Mouse (Mus musculus) embryo, embryonic 11 days (tissue): ENCODE results near the gene Cry2.
"Not testable (repeated sequence)": the region's sequence is repeated elsewhere in the genome, so short reads cannot be mapped to it uniquely, and the experiment has no call there.

Experiments used
- DNase-seq: peaks from one replicate; pipeline ENCODE4 v3.0.0-alpha.2; 2015

Cry2 gene

DNA sequence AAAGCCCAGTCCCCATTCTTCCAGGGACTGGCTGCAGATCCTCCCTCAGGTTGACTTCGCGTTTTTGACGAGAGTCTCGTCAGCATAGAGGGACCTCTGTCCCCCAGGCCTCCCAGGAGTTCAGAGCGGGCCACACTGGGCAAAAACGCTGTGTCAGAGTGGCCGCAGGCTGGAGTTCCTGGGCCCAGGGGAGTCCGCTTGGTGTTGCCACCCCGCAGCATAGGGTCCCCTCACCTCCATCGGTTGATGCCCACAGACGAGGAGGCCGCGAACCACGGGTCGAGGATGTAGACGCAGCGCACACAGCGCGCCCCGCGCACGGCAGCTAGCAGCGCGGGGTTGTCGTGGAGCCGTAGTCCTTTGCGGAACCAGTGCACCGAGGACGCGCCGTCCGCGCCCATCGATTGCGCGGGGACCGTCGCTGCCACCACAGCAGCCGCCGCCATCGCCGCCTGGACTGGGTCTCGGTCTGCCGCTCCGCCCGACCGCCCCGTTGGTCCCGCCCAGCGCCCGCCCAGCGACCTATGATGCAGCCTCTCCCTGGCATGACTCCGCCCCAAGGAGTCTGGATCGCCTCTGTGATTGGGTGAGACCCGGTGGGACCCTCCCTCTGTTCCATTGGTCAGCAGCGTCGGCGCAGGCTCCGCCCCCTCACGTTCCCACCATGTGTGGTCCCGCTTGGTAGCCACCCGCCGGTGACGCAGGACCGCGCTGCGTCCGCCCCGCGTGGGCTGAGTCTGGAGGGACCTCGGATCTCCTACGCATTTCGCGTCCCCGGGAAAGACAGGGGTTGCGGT is at the start of gene Cry2:
Gene Cry2 (minus strand): TSS at position 466 of the 797 bp plus-strand sequence.
- peak; percentile 98 for DNase-seq

DNA sequence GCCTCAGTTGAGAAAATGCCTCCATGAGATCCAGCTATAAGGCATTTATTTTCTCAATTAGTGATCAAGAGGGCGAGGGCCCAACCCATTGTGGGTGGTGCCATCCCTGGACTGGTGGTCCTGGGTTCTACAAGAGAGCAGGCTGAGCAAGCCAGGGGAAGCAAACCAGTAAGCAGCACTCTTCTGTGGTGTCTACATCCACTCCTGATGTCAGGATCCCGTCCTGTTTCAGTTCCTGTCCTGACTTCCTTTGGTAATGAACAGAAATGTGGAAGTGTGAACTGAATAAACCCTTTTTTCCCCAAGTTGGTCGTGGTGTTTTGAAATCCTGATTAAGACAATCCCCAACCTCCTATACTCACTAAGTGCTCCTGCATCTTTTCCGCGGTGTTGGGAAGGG is 49.7 kb upstream of the Cry2 start:
- no peak for DNase-seq

DNA sequence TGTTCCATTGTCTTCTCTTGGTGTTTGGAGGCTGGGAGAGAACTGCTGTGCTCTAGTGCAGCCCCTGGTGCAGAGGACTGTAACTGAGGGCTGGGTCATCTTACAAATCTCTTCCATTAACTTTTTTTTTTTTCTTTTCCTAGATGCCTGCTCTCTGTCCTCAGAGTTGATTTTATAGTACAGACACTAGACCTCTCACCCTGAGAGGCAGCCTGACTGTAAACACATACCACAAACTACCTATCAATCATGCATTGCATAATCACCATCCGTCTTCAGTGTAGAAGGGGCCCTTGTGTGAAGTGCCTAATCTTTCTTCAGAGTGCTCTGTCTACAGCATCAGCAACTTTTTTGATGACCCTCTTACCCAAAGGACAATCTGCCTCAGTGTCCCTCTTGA is 48.7 kb upstream of the Cry2 start:
- DNase-seq = no peak

DNA sequence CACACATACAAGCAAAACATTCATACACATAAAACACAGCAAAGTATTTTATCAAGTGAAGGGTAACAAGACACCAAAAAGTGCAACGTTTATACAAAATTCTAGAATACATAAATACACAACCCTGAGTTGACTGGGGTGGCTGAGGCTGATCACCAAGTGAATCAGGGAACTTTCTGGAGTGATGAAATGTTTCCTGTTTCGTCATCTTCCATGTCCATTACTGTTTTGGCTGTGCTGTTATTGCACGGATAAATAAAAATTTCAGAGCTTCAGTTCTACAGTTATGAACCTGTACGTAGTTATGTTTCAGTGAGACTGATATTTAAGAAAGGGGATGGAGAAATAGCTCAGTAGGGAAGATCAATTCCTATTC is 44.5 kb upstream of the Cry2 start:
- no peak for DNase-seq

DNA sequence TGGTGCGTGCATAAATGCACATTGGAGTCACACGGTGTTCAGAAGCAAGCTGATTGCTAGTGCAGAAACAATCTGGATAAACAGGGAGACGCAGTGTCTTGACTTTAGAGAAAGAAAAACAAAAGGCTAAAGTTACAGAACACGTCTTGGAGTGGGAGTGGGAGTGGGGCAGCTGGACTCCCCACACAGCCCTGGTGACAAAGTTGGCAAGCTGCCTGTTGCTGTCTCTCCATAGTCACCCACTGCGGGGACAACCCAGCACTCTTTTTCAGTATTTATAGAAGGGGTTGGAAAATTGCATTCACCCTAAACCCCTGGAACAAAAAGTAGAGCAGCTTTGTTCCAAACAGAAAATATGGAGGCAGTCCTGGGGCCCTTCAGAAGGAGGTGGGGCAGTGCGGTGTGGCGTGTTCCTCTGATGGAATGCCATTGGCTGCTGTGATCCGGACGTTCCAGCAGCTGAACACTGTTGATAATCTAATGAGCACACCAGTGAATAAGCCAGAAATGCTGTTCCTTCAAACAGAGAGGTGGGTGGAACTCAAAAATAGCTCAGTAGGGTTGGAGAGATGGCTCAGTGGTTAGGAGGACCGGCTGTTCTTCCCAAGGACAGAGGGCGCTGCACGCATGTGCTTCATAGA is 43.9 kb upstream of the Cry2 start:
- no peak for DNase-seq

DNA sequence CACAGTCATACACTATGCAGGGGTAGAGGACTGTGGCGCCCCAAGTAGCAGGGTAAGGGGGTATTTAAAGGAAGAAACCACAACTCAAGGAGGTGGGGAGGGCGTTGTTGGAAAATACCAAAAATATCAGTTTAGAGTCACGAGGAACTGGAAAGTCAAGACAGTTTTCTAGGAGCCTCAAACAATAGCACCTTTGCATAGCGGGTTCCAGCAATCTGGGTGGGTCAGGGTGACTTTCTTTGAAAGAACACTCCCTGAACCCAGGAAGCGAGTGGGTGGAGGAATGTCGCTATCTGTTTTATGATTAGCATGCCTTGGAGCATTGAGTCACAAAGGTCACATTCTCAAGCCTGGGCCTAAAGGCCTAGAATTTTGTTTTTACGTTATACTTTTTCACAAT is 42.7 kb upstream of the Cry2 start:
- DNase-seq = not testable (repeated sequence)

DNA sequence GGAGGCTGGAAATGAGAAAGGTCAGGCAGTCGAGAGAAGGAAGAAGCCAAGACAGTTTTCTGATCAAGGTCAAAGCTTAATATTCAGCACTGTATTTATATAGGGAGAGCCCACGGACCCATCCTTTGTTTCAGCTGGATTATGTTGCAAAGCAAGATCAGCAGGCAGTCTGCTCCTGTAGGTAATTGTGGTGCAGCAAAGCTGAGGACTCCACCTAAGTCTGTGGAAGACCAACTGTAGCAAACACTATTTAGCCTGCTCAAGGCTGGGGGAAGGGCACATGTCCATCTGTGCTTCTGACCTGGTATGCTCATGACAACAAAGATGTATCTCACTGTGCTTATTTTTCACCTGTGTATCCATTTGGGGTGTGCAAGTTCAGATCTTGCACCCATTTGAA is 41.9 kb upstream of the Cry2 start:
- no peak for DNase-seq

DNA sequence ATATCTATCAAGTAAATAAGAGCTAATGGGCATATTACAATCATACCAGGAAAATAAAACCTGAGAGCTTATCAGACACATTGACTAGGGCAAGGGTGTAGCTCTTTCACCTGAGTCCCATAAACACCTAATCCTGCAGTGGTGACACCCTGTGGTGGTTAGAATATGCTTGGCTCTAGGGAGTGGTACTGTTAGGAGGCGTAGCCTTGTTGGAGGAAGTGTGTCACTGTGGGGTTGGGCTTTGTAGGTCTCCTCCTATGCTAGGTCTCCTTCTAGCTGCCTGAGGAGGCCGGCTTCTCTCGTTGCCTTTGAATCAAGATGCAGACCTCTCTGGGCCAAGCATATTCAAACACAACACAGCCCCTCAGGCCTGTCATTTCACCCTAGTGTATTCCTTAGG is 41.1 kb upstream of the Cry2 start:
- DNase-seq = no peak

DNA sequence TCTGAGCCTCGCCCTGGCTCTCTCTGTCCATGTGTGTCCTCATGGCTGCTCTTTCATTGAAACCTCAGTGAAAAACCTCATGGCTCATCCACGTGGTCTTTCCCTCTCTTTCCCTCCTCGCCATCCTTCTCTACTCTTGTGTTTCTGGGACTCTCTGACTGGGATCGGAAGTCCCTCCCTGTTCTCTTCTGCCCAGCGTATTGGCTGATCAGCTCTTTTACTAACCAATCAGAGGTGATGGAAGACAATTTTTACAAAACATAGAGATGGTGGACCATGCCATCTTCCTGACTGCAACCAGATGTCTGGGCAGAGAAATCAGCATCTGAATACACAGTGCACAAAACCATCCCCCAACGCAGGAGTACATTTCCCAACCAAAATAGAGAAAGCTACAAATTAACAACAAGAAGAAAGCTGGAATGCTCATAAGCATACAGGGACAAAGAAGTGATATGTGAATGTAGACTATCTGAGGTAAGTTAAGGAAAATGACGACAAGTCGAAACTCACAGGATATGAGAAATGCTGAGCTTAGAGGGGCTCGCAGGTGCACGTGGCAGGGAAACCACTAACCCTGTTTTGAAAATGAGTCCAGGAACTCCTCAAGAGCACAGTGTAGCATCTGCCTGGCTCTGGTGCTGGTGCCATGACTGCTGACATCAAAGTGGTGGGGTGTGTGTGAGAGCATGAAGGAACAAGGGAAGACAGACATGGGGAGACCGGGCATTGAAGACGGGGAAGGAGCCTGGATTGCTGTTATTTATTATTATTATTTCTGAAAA is 38.2 kb upstream of the Cry2 start:
- no peak for DNase-seq

DNA sequence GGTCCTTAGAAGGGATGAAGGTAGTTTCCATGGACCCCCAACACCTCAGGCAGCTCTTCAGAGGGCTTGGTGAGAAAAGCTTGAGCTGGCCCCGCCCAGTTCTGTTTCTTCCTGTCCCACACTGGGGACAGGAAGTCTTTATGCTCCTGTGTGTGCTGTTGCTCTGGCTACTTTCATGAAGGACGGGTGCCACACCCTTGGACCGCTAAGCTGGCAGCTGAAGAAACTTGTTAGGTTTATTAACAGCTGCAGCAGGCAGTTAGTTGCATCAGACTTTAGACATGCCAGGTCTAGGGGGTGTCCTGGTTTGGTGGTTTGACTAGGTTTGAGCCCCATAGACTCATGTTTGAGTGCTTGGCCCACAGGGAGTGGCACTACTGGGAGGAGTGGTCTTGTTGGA is 30.8 kb upstream of the Cry2 start:
- DNase-seq = no peak

DNA sequence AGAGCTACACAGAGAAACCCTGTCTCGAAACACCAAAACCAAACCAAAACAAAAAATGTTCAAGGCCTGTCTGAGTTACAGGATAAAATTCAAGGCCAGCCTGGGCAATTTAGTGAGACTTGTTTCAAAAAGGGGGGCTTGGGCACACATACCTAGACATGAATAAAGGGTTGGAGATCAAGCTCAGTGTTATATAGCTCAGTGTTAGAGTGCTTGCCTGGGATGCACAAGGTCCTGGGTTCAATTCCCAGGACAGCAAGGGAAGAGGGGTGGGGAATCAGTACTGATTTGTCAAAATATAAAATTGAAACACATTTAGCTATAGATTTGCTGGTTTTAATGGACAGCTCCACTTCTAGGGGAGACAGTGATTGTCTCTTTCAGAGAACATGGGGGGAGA is 27.4 kb upstream of the Cry2 start:
- no peak for DNase-seq

DNA sequence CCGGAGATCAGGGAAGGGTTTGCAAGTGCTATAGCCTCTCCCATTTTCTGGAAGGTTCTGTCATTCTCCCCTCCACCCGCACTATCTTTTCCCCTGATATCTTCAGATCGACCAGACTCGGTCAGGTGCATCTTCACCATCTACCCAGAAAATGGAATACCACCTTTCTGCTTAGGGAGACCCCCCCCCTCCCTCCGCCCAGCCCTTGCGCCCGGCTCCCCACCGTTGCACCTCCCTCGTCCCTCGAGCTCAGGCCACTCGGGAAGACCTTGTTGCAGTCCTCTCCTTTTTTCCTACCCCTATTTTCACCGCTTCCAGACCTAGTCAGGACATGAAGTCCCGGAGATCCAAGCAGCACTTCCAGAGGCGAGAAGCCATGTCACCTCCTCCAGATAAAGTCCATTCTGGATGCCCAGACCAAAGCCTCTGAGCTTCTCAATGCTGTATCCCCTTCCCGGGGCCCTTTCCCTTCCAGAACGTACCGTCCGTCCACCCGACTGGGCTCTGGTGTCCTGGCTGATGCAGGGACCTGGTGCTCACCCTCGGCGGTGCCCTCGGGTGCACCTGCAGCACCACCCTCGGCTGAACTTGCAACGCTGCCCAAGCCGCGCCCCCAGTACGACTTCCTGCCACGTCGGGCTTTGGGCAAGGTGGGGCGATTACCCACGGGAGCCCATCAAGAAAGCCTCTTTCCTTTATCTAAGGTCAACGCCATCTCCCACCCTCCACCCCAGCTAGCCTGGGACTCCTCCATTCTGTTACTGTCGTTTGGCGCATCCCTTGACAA is 26.3 kb upstream of the Cry2 start, which contains the start of gene Slc35c1:
Gene Slc35c1 (minus strand): TSS at position 618 of the 787 bp plus-strand sequence.
- no peak for DNase-seq

DNA sequence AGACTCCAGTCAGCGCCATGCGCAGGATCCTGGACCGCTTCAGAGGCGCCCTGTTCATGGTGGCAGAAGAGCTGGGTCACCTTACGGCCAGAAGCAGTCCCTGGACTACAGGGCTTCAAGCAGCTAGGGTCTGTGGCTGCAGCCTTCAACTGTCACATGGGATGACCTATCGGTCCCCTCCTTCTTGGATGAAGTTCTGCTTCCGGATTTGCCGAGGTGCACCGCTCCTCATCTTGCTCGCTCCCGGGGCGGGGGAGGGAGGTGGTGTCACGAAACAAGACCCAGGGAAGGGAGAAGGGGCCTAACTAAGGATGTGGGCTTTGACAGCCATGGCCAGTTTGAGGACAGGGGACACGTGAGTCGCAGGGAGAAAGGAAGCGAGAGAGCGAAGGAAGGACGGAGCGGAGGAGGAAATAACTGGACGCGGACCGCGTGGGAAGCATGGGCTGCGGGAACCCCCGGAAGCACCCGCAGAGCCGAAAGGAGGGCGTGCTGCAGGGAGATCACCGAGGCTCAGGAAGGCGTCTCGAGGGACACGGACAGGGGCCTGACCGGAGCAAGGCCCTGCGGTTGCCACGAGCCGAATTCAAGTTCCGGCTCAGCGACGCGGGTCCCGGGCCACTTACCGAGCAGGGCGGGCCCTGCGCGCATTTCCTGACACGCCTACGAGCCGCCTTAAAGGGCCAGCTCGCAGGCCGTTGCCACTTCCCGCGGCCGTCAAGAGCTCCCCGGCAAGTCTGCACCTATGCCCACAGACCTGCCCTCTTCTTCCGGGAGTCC is 25.5 kb upstream of the Cry2 start:
- DNase-seq = peak; percentile 93

DNA sequence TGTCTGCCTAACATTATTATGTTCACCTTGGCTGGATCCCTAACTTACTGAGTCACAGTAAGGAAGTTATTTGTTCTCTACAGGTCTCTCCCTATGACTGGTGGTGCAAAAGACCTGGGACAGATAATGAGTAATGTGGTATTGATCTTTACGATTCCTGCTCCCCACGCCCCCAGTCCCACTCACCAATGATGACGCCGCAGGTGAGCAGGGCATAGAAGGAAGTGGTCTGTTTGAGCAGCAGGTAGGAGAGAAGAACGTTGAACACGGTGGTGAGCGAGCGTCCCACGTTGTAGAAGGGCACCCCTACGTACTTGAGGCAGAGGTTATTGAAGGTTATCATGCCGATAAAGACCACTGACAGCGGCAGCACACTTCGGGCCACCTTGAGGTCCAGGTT is 24.6 kb upstream of the Cry2 start:
- DNase-seq = no peak

DNA sequence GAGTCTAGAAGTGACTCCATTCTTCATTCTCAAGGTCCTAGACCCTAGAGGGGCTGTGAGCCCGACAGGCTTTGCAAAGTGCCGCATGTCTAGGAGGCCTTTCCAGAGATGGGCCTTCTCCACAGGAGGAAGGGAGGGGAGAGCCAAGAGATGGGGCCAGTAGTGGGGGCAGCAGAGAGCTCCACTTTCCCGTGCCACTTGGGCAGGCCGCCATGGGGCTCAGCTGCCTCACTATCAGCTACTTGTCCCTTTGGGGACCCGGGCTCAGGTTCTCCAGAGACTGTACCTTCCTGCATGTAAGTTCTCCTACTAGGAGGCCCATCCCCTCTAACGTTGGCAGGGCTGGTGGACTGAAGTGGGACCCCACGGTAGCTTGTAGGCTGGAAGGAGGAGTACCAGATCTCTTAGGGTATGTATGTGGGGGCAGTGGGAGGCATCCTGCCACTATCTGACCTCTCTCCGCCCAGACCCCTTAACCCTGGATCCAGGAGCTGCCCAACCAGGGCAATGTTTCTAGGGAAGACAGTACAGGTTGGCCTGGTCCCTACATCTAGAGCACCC is 23.2 kb upstream of the Cry2 start:
- DNase-seq = no peak

DNA sequence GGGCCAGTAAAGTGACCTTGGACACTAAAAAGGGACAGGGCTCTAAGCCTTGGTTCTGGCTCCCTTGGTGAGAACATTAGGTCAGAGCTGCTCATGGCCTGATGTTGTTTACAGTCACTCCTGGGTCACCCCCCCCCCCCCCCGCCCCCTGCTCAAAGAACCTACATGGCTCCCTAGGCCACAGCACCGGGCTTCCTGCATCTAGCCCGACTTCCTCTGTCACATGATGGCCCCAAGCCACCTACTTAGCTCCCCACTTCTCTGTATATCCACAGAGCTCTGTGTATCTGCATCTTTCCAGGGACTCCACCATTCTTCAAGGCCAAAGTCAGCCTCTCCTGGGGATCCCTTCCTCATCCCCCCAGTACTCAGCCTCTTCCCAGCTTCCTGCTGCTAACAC is 21.9 kb upstream of the Cry2 start:
- no peak for DNase-seq

DNA sequence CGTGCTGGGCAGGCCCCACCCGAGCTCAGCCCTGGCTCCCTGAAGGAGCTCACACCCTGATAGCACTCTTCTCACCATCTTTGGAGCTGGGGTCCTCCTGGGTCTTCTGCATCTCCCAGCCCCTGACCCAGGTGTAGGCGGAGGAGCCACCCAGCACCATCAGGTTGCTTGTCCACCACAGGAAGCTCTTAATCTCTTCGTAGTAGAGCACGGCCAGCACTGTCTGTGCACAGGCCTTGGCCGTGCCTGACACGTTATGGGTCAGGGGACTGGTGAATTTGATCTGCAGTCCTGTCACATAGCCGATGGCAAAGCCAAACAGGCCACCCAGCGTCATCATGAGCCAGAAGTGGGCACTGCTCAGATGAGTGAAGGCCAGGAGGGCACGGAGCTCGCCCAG is 20.3 kb upstream of the Cry2 start:
- no peak for DNase-seq

DNA sequence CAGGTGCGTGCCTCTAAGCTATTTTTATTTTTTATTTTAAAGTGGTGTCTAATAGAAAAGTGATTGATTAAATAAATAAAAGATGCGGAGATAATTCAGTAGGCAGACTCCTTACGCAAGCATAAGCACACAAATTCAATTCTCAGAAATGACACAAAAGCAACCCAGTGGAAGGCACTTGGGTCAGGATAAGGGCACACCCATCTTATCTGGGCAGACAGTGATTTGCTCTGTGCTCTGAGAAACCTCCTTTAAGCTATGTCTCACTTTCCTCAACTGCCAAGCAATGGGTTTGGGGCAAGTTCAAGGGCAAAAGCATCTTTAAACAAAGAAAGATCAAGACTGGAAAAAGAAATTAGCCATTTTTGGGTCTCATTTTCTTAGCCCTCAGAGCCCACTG is 17.3 kb upstream of the Cry2 start:
- DNase-seq = no peak

DNA sequence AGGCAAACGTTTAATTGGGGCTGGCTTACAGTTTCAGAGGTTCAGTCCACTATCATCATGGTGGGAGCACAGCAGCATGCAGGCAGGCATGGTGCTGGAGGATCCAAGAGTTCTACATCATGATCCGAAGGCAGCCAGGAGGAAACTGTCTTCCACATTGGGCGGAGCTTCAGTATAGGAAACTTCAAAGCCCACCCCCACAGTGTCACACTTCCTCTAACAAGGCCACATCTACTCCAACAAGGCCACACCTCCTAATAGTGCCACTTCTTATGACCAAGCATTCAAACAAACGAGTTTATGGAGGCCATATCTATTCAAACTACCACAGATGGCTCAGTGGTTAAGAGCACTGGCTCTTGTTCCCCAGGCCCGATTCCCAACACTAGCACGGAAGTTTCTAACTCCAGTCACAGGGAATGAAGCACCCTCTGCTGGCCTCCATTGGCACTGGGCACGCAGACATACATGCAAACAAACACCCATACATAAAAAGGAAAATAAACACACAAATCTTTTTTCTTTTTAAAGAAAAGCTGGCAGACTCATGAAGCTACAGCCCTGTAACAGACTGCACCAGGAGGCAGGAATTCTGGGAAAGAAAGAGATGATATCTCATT is 13.4 kb upstream of the Cry2 start:
- no peak for DNase-seq

DNA sequence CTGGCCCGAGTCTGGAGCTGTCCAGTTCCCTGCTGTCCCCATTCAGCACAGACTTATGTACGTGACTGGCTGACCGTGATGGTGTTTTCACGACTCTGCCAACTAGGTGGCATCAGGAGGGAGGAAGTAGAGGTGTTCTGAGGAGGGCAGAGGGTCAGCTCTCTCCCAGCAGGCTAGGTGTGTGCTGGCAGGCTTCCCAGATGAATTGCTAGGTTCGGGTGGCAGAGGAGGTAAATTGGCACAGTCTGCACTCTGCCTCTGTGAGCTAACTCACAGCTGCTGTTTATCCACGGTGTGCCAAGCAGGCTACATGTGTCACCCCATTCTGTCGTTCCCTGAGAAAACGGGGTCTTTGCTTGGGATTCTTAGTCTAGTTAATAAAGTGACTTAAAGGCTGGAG is 12.8 kb upstream of the Cry2 start:
- DNase-seq = no peak

DNA sequence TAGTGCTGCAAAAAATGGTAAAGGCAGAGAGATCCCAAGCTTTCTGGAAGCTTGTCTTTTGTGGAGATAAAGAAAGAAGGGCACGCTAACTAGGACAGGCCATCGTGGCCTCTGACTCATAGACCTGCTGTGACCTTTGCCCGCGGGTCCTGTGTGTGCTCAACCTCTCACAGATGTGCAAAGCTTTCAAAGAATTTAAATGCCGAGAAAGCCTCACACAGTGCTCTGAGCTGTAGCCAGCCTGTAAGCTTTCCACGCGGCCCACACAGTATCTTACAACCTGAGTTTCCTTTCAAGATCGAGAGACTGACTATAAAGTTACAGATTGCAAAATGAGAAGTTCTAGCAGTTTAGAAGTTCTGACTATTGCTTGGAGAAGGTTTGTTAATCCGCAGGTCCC is 12.0 kb upstream of the Cry2 start:
- DNase-seq = peak; percentile 15

DNA sequence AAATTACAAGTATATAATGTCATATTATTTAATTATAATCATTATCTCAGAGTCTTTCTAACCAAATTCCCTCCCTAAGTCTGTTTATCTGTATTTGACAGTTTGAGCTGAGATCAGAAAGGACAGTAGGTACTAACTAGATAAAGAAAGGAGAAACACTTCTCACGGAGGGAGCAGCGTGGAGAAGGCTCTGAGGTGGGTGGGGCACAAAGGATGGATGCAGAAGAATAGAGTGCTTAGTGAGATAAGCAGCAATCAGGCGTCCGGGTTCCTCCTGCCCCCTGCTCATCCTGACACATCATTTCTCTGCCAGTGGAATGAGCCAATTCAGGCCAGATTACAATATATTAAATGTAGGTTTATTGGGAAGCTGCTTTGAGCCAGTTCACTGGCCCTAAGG is 10.5 kb upstream of the Cry2 start:
- no peak for DNase-seq
